Mouse (Mus musculus) liver, embryonic 12.5 days (tissue): Measurements from ENCODE around the gene Scube3. TPM values are rescaled to one million over a fixed set of nuclear protein-coding genes. Genes with fewer than 3 reads are reported as not detected.

Experiments
- ATAC-seq: fragments of 200-750 bp; cut with Nextera tagmentation; 2 replicates; pipeline ENCODE4 v1.8.0; 2017; ENCODE audit warnings: moderate number of reproducible peaks, mild to moderate bottlenecking, moderate library complexity
- H3K27ac ChIP-seq: fragments of 300-500 bp; sonication (generic); 2 replicates; pipeline ENCODE4 v1.5.1; 2016; ENCODE audit warnings: mild to moderate bottlenecking
- H3K27me3 ChIP-seq: fragments of 300-500 bp; sonication (generic); replicated peaks from 2 replicates; pipeline ENCODE4 v1.6.1; 2016; ENCODE audit warnings: mild to moderate bottlenecking, moderate library complexity
- H3K36me3 ChIP-seq: fragments of 300-500 bp; sonication (generic); 2 replicates; pipeline ENCODE4 v1.6.1; 2016; ENCODE audit warnings: mild to moderate bottlenecking, moderate library complexity
- H3K4me1 ChIP-seq: fragments of 300-500 bp; sonication (generic); 2 replicates; pipeline ENCODE4 v1.6.1; 2016
- H3K4me2 ChIP-seq: fragments of 300-500 bp; sonication (generic); 2 replicates; pipeline ENCODE4 v1.6.1; 2016; ENCODE audit warnings: mild to moderate bottlenecking, moderate library complexity
- H3K4me3 ChIP-seq: fragments of 300-500 bp; sonication (generic); 2 replicates; pipeline ENCODE4 v1.5.1; 2016; ENCODE audit warnings: mild to moderate bottlenecking, moderate library complexity
- H3K9ac ChIP-seq: fragments of 300-500 bp; sonication (generic); 2 replicates; pipeline ENCODE4 v1.6.1; 2016; ENCODE audit warnings: mild to moderate bottlenecking, moderate library complexity
- H3K9me3 ChIP-seq: fragments of 300-500 bp; sonication (generic); replicated peaks from 2 replicates; pipeline ENCODE4 v1.6.1; 2016; ENCODE audit warnings: mild to moderate bottlenecking, moderate library complexity
- WGBS: fragments of 180-500 bp; shearing (Covaris S2); methylation state at CpG from one replicate; pipeline ENCODE4 v1.1.7; 2016; ENCODE audit not compliant: insufficient replicate concordance; 5-methylcytosine and 5-hydroxymethylcytosine counted together
- polyA plus RNA-seq: library from polyadenylated mRNA; unstranded; fragments of >200 nt; fragmentation: Nextera tagmentation; extraction: Ambion mirVana; gene quantifications from 2 replicates; pipeline ENCODE4 v1.2.1, GENCODE M21; 2016

Scube3 gene
- polyA plus RNA-seq, 1 experiment from 2014 or later = 0.91 TPM

- Histone ChIP-seq H3K4me2 (no peak overlapping the region), H3K27me3 (peaks cover 4% of the 10 kb centered on the region; the same call in 1 of the 2 replicates), H3K4me3 (no peak overlapping the region), H3K4me1 (peaks cover 6% of the 10 kb centered on the region; the same call in 1 of the 2 replicates), H3K9ac (no peak overlapping the region), H3K27ac (no peak overlapping the region), H3K9me3 (no peaks in the 10 kb centered on the region), H3K36me3 (no peaks in the 10 kb centered on the region)
- WGBS = 29% methylated on average over 14 of the region's 14 CpGs
- no peak for ATAC-seq
These were observed 34.7 kb upstream of the Scube3 start for GRCm38 (mm10) chr17:28107275-28107674.

GRCm38 (mm10) chr17:28112266-28112665 is 29.7 kb upstream of the Scube3 start:
- WGBS = 66% methylated on average over 8 of the region's 8 CpGs
- Histone ChIP-seq H3K36me3 (no peaks in the 10 kb centered on the region), H3K4me1 (peaks cover 2% of the 10 kb centered on the region; the same call in 1 of the 2 replicates), H3K4me2 (no peak overlapping the region), H3K27ac (no peak overlapping the region), H3K9ac (no peak overlapping the region), H3K4me3 (no peak overlapping the region), H3K9me3 (no peaks in the 10 kb centered on the region), H3K27me3 (peaks cover 4% of the 10 kb centered on the region; the same call in 1 of the 2 replicates)
- ATAC-seq = no peak

GRCm38 (mm10) chr17:28116335-28116734 is 25.6 kb upstream of the Scube3 start:
- H3K9ac ChIP-seq = no peak overlapping the region
- H3K4me1 ChIP-seq = no peaks in the 10 kb centered on the region
- 76% methylated on average over 9 of the region's 9 CpGs for WGBS
- H3K4me3 ChIP-seq = no peak overlapping the region
- H3K4me2 ChIP-seq = no peak overlapping the region
- no peaks in the 10 kb centered on the region for H3K9me3 ChIP-seq
- H3K27me3 ChIP-seq = peaks cover 21% of the 10 kb centered on the region
- H3K27ac ChIP-seq = no peak overlapping the region
- no peak for ATAC-seq
- no peaks in the 10 kb centered on the region for H3K36me3 ChIP-seq

GRCm38 (mm10) chr17:28117451-28118209 is 24.3 kb upstream of the Scube3 start:
- Histone ChIP-seq H3K36me3 (no peaks in the 10 kb centered on the region), H3K27ac (no peak overlapping the region), H3K4me3 (no peak overlapping the region), H3K27me3 (peaks cover 25% of the 10 kb centered on the region), H3K4me2 (no peak overlapping the region), H3K4me1 (no peaks in the 10 kb centered on the region), H3K9me3 (no peaks in the 10 kb centered on the region), H3K9ac (no peak overlapping the region)
- ATAC-seq = no peak
- 13% methylated on average over 19 of the region's 19 CpGs for WGBS

GRCm38 (mm10) chr17:28120460-28120859 is 21.5 kb upstream of the Scube3 start:
- H3K9ac ChIP-seq = no peak overlapping the region
- no peak overlapping the region for H3K27ac ChIP-seq
- H3K4me1 ChIP-seq = no peaks in the 10 kb centered on the region
- ATAC-seq = no peak
- H3K27me3 ChIP-seq = peaks cover 38% of the 10 kb centered on the region
- H3K36me3 ChIP-seq = no peaks in the 10 kb centered on the region
- H3K4me3 ChIP-seq = no peak overlapping the region
- no peak overlapping the region for H3K4me2 ChIP-seq
- WGBS = 72% methylated on average over 5 of the region's 5 CpGs
- no peaks in the 10 kb centered on the region for H3K9me3 ChIP-seq

GRCm38 (mm10) chr17:28122949-28123348 is 19.0 kb upstream of the Scube3 start:
- Histone ChIP-seq H3K27ac (no peak overlapping the region), H3K4me3 (no peak overlapping the region), H3K27me3 (peaks cover 28% of the 10 kb centered on the region), H3K9me3 (no peaks in the 10 kb centered on the region), H3K9ac (no peak overlapping the region), H3K4me1 (no peaks in the 10 kb centered on the region), H3K4me2 (no peak overlapping the region), H3K36me3 (no peaks in the 10 kb centered on the region)
- WGBS = 55% methylated on average over 13 of the region's 13 CpGs
- no peak for ATAC-seq

- H3K4me3 ChIP-seq = no peak overlapping the region
- no peak for ATAC-seq
These were observed 18.3 kb upstream of the Scube3 start for GRCm38 (mm10) chr17:28123627-28124026.

GRCm38 (mm10) chr17:28124368-28124767 is 17.6 kb upstream of the Scube3 start:
- H3K27ac ChIP-seq = no peak overlapping the region
- H3K4me1 ChIP-seq = no peaks in the 10 kb centered on the region
- ATAC-seq = no peak
- H3K36me3 ChIP-seq = no peaks in the 10 kb centered on the region
- peaks cover 22% of the 10 kb centered on the region for H3K27me3 ChIP-seq
- H3K9me3 ChIP-seq = no peaks in the 10 kb centered on the region
- 52% methylated on average over 8 of the region's 8 CpGs for WGBS
- no peak overlapping the region for H3K4me3 ChIP-seq
- no peak overlapping the region for H3K4me2 ChIP-seq
- H3K9ac ChIP-seq = no peak overlapping the region

More at GRCm38 (mm10) chr17:28123627-28124026, 18.3 kb upstream of the Scube3 start:
- WGBS = 73% methylated on average over 7 of the region's 7 CpGs
- H3K4me2 ChIP-seq = no peak overlapping the region
- H3K4me1 ChIP-seq = no peaks in the 10 kb centered on the region
- H3K27ac ChIP-seq = no peak overlapping the region
- H3K27me3 ChIP-seq = peaks cover 22% of the 10 kb centered on the region
- H3K36me3 ChIP-seq = no peaks in the 10 kb centered on the region
- no peaks in the 10 kb centered on the region for H3K9me3 ChIP-seq
- no peak overlapping the region for H3K9ac ChIP-seq

GRCm38 (mm10) chr17:28129796-28130195 is 12.1 kb upstream of the Scube3 start:
- peaks cover 14% of the 10 kb centered on the region for H3K27me3 ChIP-seq
- no peaks in the 10 kb centered on the region for H3K9me3 ChIP-seq
- no peak overlapping the region for H3K27ac ChIP-seq
- H3K4me2 ChIP-seq = no peak overlapping the region
- H3K36me3 ChIP-seq = no peaks in the 10 kb centered on the region
- no peak overlapping the region for H3K9ac ChIP-seq
- H3K4me3 ChIP-seq = no peak overlapping the region
- WGBS = 64% methylated on average over 5 of the region's 5 CpGs
- ATAC-seq = no peak
- H3K4me1 ChIP-seq = peaks cover 3% of the 10 kb centered on the region; the same call in 1 of the 2 replicates

- Histone ChIP-seq H3K9ac (no peak overlapping the region), H3K27me3 (peaks cover 14% of the 10 kb centered on the region), H3K36me3 (no peaks in the 10 kb centered on the region), H3K4me2 (no peak overlapping the region), H3K9me3 (no peaks in the 10 kb centered on the region), H3K27ac (no peak overlapping the region), H3K4me3 (no peak overlapping the region), H3K4me1 (peaks cover 3% of the 10 kb centered on the region; the same call in 1 of the 2 replicates)
- no peak for ATAC-seq
- WGBS = 42% methylated on average over 5 of the region's 5 CpGs
These were observed 11.4 kb upstream of the Scube3 start for GRCm38 (mm10) chr17:28130391-28131125.

- no peak for ATAC-seq
- Histone ChIP-seq H3K9me3 (no peaks in the 10 kb centered on the region), H3K9ac (no peak overlapping the region), H3K27me3 (peaks cover 15% of the 10 kb centered on the region), H3K27ac (no peak overlapping the region), H3K36me3 (no peaks in the 10 kb centered on the region), H3K4me3 (no peak overlapping the region), H3K4me1 (peaks cover 3% of the 10 kb centered on the region; the same call in 1 of the 2 replicates), H3K4me2 (no peak overlapping the region)
These were observed 10.8 kb upstream of the Scube3 start for GRCm38 (mm10) chr17:28131156-28131555.

- no peak overlapping the region for H3K4me2 ChIP-seq
- ATAC-seq = no peak
- H3K9ac ChIP-seq = no peak overlapping the region
- peaks cover 3% of the 10 kb centered on the region; the same call in 1 of the 2 replicates for H3K4me1 ChIP-seq
- H3K9me3 ChIP-seq = no peaks in the 10 kb centered on the region
- H3K36me3 ChIP-seq = no peaks in the 10 kb centered on the region
- peaks cover 36% of the 10 kb centered on the region for H3K27me3 ChIP-seq
- WGBS = 9% methylated on average over 14 of the region's 14 CpGs
- H3K27ac ChIP-seq = no peak overlapping the region
- H3K4me3 ChIP-seq = no peak overlapping the region
These were observed 8.7 kb upstream of the Scube3 start for GRCm38 (mm10) chr17:28133193-28133592.
